Mouse (Mus musculus): ENCODE measurements around the gene Ssr1. TPM values are rescaled to one million over a fixed set of nuclear protein-coding genes. Genes with fewer than 3 reads are reported as not detected.

Ssr1 gene
- polyA plus RNA-seq, 1 experiment from 2014 or later = 129 TPM

DNA sequence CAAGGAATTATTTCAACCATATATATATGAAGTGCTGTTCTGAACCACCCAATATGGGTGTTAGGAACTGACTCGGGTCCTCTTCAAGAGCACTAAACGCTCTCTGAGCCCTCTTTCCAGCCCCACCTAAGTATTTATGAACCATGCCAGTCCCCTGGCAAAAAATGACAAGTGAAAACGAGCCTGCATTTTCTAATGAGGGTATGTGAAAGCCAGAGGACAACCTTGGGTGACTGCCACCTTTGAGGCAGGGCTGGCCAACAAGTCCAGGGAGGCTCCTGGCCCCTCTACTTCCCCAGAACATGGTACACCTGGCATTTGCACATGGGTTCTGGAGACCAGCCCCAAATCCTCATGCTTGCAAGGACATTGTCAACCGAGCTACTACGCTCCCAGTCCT lies 19.3 kb downstream of the Ssr1 start:
- 90% methylated on average over 5 of the region's 5 CpGs for WGBS
- Histone ChIP-seq H3K4me3 (replicated peaks) (no peak overlapping the region), H3K36me3 (peaks cover 45% of the 10 kb centered on the region), H3K4me1 (0 out of 2 replicates have a peak, but pooled peaks cover 5% of the 10 kb centered on the region), H3K9me3 (replicated peaks) (no peaks in the 10 kb centered on the region), H3K27ac (no peak overlapping the region), H3K4me2 (no peak overlapping the region), H3K9ac (no peak overlapping the region), H3K27me3 (no peaks in the 10 kb centered on the region)
- no peak for ATAC-seq (replicated peaks; ENCODE audit: low FRiP score)

GRCm38 (mm10) chr13:37974036-37974435 lies 20.0 kb downstream of the Ssr1 start:
- WGBS = 87% methylated on average over 6 of the region's 6 CpGs
- peaks cover 11% of the 10 kb centered on the region; the same call in 1 of the 2 replicates for H3K4me1 ChIP-seq

DNA sequence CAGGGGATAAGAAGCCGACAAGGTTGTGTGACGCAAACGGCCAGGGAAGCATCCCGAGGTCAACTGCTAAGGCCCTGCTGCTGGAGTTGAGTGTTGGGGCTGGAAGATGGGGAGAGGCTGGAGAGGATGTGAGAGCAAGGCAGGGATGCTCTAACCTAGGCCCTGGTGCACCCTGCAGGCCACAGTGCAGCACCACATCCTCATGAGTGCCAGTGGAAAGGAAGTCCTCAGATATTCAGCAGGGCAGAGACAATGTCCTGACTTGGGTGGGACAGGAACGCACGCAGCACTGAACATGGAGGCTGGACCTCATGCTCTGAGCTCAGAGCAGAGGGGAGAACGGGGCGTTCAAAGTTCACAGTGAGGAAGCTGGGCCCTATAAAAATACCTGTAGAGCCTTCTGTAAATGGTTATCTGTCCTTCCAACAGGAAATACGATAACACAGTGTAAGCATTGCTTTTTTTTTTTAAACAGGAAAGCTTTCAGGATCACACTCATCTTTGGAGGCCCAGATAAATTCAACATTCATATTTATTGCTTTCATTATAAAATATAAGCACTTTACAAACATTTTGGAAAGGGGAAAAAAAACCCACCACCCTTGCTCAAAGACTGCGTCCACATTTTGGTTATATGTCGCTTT lies 23.0 kb downstream of the Ssr1 start:
- no peak overlapping the region for H3K27ac ChIP-seq
- H3K4me3 ChIP-seq (replicated peaks) = no peak overlapping the region
- H3K9ac ChIP-seq = no peak overlapping the region
- H3K36me3 ChIP-seq = peaks cover 9% of the 10 kb centered on the region
- peaks cover 39% of the 10 kb centered on the region for H3K4me1 ChIP-seq
- ATAC-seq (replicated peaks; ENCODE audit: low FRiP score) = no peak
- H3K27me3 ChIP-seq = no peaks in the 10 kb centered on the region
- 56% methylated on average over 11 of the region's 11 CpGs for WGBS
- H3K4me2 ChIP-seq = no peak overlapping the region
- H3K9me3 ChIP-seq (replicated peaks) = no peaks in the 10 kb centered on the region

More at GRCm38 (mm10) chr13:37974036-37974435, 20.0 kb downstream of the Ssr1 start:
- peaks cover 38% of the 10 kb centered on the region for H3K36me3 ChIP-seq
- no peaks in the 10 kb centered on the region for H3K9me3 ChIP-seq (replicated peaks)
- H3K4me2 ChIP-seq = no peak overlapping the region
- H3K27ac ChIP-seq = no peak overlapping the region
- no peak overlapping the region for H3K4me3 ChIP-seq (replicated peaks)
- no peak overlapping the region for H3K9ac ChIP-seq
- ATAC-seq (replicated peaks; ENCODE audit: low FRiP score) = no peak
- no peaks in the 10 kb centered on the region for H3K27me3 ChIP-seq

DNA sequence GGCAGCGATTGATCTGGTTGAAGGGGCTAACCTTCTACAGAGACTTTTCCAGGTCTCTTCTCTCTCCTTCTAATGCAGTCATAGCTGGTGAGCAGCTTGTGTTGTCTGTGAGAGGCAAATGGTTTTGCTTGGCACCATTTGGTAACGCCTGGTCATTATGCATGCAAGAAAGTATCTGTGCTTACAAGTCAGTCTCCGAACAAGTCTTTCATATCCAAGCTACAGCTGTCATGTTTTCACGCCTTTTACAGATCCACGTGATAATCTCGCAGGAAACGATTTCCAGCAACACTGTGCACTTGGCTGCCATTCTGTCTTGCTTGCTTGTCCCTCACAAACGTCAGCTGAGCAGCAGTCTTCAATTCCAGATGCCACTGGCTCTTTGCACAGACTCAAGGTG lies 24.0 kb downstream of the Ssr1 start:
- Histone ChIP-seq H3K36me3 (no peaks in the 10 kb centered on the region), H3K4me3 (replicated peaks) (no peak overlapping the region), H3K4me1 (peaks cover 49% of the 10 kb centered on the region), H3K27ac (no peak overlapping the region), H3K9me3 (replicated peaks) (no peaks in the 10 kb centered on the region), H3K27me3 (no peaks in the 10 kb centered on the region), H3K4me2 (no peak overlapping the region), H3K9ac (no peak overlapping the region)
- no peak for ATAC-seq (replicated peaks; ENCODE audit: low FRiP score)
- 67% methylated on average over 8 of the region's 8 CpGs for WGBS

DNA sequence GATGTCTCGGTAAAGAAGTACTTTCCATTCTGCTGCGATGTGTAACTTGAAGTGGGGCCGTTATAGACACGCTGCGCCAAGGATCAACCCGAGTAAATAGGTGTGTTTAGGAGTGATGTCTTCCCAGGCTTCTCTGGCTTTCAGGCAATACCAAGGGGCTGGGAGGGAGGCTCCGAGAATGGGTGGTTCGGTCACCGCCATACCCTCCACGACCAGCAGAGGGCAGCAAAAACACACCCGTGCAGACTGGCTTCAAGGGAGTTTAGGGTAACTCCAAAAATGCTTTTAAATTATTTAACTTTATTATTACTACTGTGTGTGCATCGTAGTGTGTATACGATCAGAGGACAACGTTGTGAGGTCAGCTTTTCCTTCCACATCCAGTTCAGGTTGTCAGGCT lies 24.7 kb downstream of the Ssr1 start:
- Histone ChIP-seq H3K27ac (no peak overlapping the region), H3K4me1 (peaks cover 55% of the 10 kb centered on the region), H3K4me3 (replicated peaks) (no peak overlapping the region), H3K9ac (no peak overlapping the region), H3K36me3 (no peaks in the 10 kb centered on the region), H3K9me3 (replicated peaks) (no peaks in the 10 kb centered on the region), H3K4me2 (peak overlapping the region; percentile 22), H3K27me3 (no peaks in the 10 kb centered on the region)
- WGBS = 5% methylated on average over 14 of the region's 14 CpGs
- ATAC-seq (replicated peaks; ENCODE audit: low FRiP score) = no peak

DNA sequence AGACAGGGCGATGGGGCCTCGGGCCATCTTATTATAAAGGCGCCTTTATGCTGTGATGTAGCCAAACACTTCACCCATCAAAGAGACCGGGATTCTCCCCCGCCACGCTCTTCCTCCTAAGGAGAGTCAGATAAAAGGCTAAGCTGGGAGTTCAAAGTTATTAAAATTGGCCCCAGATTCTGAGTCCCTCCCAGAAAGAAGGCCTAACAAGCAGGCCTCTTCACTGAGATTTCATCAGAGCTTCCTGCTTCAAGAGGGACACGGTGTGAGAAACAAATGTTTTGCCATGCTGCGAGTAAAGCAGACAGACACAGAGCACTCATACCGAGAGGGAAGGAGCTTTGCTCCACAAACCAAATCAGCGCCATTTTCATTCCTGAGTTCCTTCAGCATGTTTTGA lies 26.5 kb downstream of the Ssr1 start:
- H3K27me3 ChIP-seq = no peaks in the 10 kb centered on the region
- H3K4me2 ChIP-seq = peak overlapping the region; percentile 45
- WGBS = 44% methylated on average over 10 of the region's 10 CpGs
- peaks cover 65% of the 10 kb centered on the region for H3K4me1 ChIP-seq
- H3K9me3 ChIP-seq (replicated peaks) = no peaks in the 10 kb centered on the region
- H3K36me3 ChIP-seq = no peaks in the 10 kb centered on the region
- peak overlapping the region; percentile 90 for H3K27ac ChIP-seq
- ATAC-seq (replicated peaks; ENCODE audit: low FRiP score) = no peak
- no peak overlapping the region for H3K4me3 ChIP-seq (replicated peaks)
- H3K9ac ChIP-seq = no peak overlapping the region

DNA sequence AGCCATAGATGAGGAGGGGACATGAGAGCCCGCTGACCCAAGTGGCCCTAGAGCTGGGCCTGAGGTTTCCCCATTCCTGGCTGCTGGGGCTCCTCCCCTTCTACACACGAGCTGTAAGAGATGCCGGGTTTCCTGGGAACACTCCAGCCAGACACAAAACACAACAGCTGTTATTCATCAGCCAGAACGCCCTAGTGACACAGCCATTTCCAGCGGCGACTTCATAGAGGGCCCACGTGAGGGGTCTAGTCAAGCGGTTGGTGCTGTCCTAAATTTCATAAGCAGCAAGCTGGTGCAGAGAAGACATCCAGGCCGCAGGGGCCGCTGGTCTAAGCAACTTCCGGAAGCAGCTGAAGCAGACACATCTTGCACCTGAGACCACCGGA lies 27.0 kb downstream of the Ssr1 start:
- WGBS = 15% methylated on average over 12 of the region's 12 CpGs
- peaks cover 65% of the 10 kb centered on the region for H3K4me1 ChIP-seq
- ATAC-seq (replicated peaks; ENCODE audit: low FRiP score) = peak; percentile 66
- H3K4me2 ChIP-seq = peak overlapping the region; percentile 45
- H3K36me3 ChIP-seq = no peaks in the 10 kb centered on the region
- no peaks in the 10 kb centered on the region for H3K9me3 ChIP-seq (replicated peaks)
- peak overlapping the region; percentile 12; the same call in 1 of the 2 replicates for H3K4me3 ChIP-seq (replicated peaks)
- H3K27me3 ChIP-seq = no peaks in the 10 kb centered on the region
- H3K9ac ChIP-seq = no peak overlapping the region
- peak overlapping the region; percentile 90 for H3K27ac ChIP-seq

- Histone ChIP-seq H3K4me3 (replicated peaks) (no peak overlapping the region), H3K27me3 (no peaks in the 10 kb centered on the region), H3K4me2 (peak overlapping the region; percentile 45), H3K9ac (no peak overlapping the region), H3K27ac (peak overlapping the region; percentile 90), H3K36me3 (no peaks in the 10 kb centered on the region), H3K9me3 (replicated peaks) (no peaks in the 10 kb centered on the region), H3K4me1 (peaks cover 62% of the 10 kb centered on the region)
- WGBS = 39% methylated on average over 15 of the region's 15 CpGs
- ATAC-seq (replicated peaks; ENCODE audit: low FRiP score) = peak; percentile 77
Observed at GRCm38 (mm10) chr13:37966256-37967051, 27.6 kb downstream of the Ssr1 start.

DNA sequence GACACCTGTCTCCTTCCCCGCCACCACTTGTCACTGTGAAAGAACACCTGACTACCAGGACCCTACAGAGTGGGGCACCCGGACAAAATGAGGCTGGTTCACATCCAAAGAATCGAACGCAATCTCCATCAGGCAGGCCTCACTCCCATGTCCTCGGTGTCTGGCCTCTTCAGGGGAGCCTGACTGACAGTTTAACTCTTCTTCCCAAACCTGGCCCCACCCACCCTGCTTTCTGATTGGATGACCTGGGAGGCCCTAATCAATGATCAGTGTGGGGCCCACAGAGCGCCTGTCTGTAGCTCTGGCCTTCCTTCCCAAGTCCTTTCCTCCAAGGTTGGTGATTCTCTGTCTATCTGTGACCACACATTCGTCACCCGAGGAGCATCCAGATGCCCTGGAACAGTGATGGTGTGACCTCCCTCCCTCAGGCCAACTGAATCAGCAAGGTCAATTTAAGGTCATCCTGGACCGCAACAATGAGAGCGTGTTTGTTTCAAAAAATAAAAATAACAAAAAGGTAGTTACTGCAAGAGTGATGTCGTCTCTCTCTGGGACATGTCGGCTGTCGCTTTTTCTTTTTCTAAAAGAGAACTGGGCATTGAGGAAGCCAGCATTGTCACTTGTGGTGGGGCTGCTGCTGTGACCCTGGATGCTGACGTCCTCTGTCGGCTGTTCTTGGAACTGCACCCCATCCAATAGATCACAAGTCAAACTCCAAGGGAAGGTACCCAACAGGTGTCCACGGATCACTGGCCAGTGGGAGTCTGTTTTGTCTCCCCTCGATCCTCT lies 28.7 kb downstream of the Ssr1 start:
- 39% methylated on average over 17 of the region's 17 CpGs for WGBS
- Histone ChIP-seq H3K9me3 (replicated peaks) (no peaks in the 10 kb centered on the region), H3K27ac (peak overlapping the region; percentile 90), H3K9ac (no peak overlapping the region), H3K4me1 (peaks cover 60% of the 10 kb centered on the region), H3K36me3 (no peaks in the 10 kb centered on the region), H3K27me3 (no peaks in the 10 kb centered on the region), H3K4me2 (no peak overlapping the region), H3K4me3 (replicated peaks) (no peak overlapping the region)
- ATAC-seq (replicated peaks; ENCODE audit: low FRiP score) = 0 out of 2 replicates have a peak, but pooled peaks have one; percentile 7

GRCm38 (mm10) chr13:37964128-37965087 lies 29.6 kb downstream of the Ssr1 start:
- Histone ChIP-seq H3K27me3 (no peaks in the 10 kb centered on the region), H3K4me2 (peak overlapping the region; percentile 61), H3K9ac (no peak overlapping the region), H3K4me3 (replicated peaks) (peak overlapping the region; percentile 42; the same call in 1 of the 2 replicates), H3K9me3 (replicated peaks) (no peaks in the 10 kb centered on the region), H3K36me3 (no peaks in the 10 kb centered on the region), H3K27ac (peak overlapping the region; percentile 90; the same call in 1 of the 2 replicates), H3K4me1 (peaks cover 58% of the 10 kb centered on the region)
- WGBS = 52% methylated on average over 20 of the region's 20 CpGs
- no peak for ATAC-seq (replicated peaks; ENCODE audit: low FRiP score)
